Mouse (Mus musculus) forebrain, embryonic 14.5 days (tissue): ENCODE results near the gene 4930535I16Rik. TPM values are rescaled to one million over a fixed set of nuclear protein-coding genes. Genes with fewer than 3 reads are reported as not detected.

Experiments
- ATAC-seq: fragments of 200-750 bp; cut with Nextera tagmentation; 2 replicates; pipeline ENCODE4 v1.8.0; 2017; ENCODE audit warnings: mild to moderate bottlenecking, moderate library complexity
- DNase-seq: peaks from one replicate; pipeline ENCODE4 v3.0.0-alpha.2; 2015; ENCODE audit warnings: low spot score
- H3K27ac ChIP-seq: fragments of 300-500 bp; sonication (generic); 2 replicates; pipeline ENCODE4 v1.5.1; 2014; ENCODE audit warnings: low read depth, mild to moderate bottlenecking, control low read depth, low read length, moderate library complexity
- H3K27me3 ChIP-seq: fragments of 300-500 bp; sonication (generic); replicated peaks from 2 replicates; pipeline ENCODE4 v1.6.1; 2014; ENCODE audit warnings: low read length, control low read depth, mixed read lengths; ENCODE audit not compliant: control insufficient read depth, insufficient read depth
- H3K36me3 ChIP-seq: fragments of 300-500 bp; sonication (generic); 2 replicates; pipeline ENCODE4 v1.6.1; 2014; ENCODE audit warnings: low read length, control low read depth; ENCODE audit not compliant: control insufficient read depth, insufficient read depth
- H3K4me1 ChIP-seq: fragments of 300-500 bp; sonication (generic); 2 replicates; pipeline ENCODE4 v1.6.1; 2014; ENCODE audit warnings: antibody characterized with exemption, low read length, control low read depth; ENCODE audit not compliant: control insufficient read depth, insufficient read depth
- H3K4me2 ChIP-seq: fragments of 300-500 bp; sonication (generic); 2 replicates; pipeline ENCODE4 v1.6.1; 2014; ENCODE audit warnings: mild to moderate bottlenecking, control low read depth, low read length
- H3K4me3 ChIP-seq: fragments of 300-500 bp; sonication (generic); 2 replicates; pipeline ENCODE4 v1.5.1; 2014; ENCODE audit warnings: low read depth, low read length, control low read depth
- H3K9ac ChIP-seq: fragments of 300-500 bp; sonication (generic); 2 replicates; pipeline ENCODE4 v1.6.1; 2014; ENCODE audit warnings: mild to moderate bottlenecking, low read length, control low read depth, moderate library complexity
- H3K9me3 ChIP-seq: fragments of 300-500 bp; sonication (generic); replicated peaks from 2 replicates; pipeline ENCODE4 v1.6.1; 2016; ENCODE audit warnings: low read length, control low read depth, mixed read lengths; ENCODE audit not compliant: control insufficient read depth
- WGBS: fragments of 180-500 bp; shearing (Covaris S2); extraction: QIAGEN DNeasy Blood & Tissue Kit; methylation state at CpG from one replicate; pipeline ENCODE4 v1.1.7; 2014; 5-methylcytosine and 5-hydroxymethylcytosine counted together
- polyA plus RNA-seq: library from polyadenylated mRNA; unstranded; fragments of >200 nt; fragmentation: Nextera tagmentation; extraction: Ambion mirVana; gene quantifications from 2 replicates; pipeline ENCODE4 v1.2.1, GENCODE M21; 2014

4930535I16Rik gene
- polyA plus RNA-seq, 1 experiment from 2014 or later: not detected

GRCm38 (mm10) chr4:123921055-123921565, 3.3 kb upstream of the 4930535I16Rik start:
- ATAC-seq: no peak
- WGBS: 93% methylated on average over 4 of the region's 4 CpGs
- no peak overlapping the region for H3K4me2 ChIP-seq

GRCm38 (mm10) chr4:123918851-123919250, 1.0 kb upstream of the 4930535I16Rik start:
- peak overlapping the region; percentile 87 for H3K4me2 ChIP-seq
- H3K9me3 ChIP-seq: no peaks in the 10 kb centered on the region
- 52% methylated on average over 2 of the region's 2 CpGs for WGBS
- ATAC-seq (no peak), DNase-seq (no peak)
- H3K4me1 ChIP-seq: peaks cover 17% of the 10 kb centered on the region
- H3K27me3 ChIP-seq: no peaks in the 10 kb centered on the region
- no peak overlapping the region for H3K27ac ChIP-seq
- H3K9ac ChIP-seq: peak overlapping the region; percentile 95
- H3K4me3 ChIP-seq: peak overlapping the region; percentile 97
- H3K36me3 ChIP-seq: peaks cover 32% of the 10 kb centered on the region

More at GRCm38 (mm10) chr4:123921055-123921565, 3.3 kb upstream of the 4930535I16Rik start:
- no peak overlapping the region for H3K27ac ChIP-seq
- no peaks in the 10 kb centered on the region for H3K27me3 ChIP-seq
- no peak overlapping the region for H3K4me3 ChIP-seq
- H3K9ac ChIP-seq: no peak overlapping the region
- H3K36me3 ChIP-seq: peaks cover 53% of the 10 kb centered on the region
- no peak for DNase-seq
- H3K4me1 ChIP-seq: peaks cover 13% of the 10 kb centered on the region
- H3K9me3 ChIP-seq: no peaks in the 10 kb centered on the region

GRCm38 (mm10) chr4:123916748-123917547, 874 bp downstream of the 4930535I16Rik start, which contains the start of gene Rragc:
Rragc (plus strand) TSS chr4:123917446.
- H3K4me1 ChIP-seq: peaks cover 17% of the 10 kb centered on the region
- peak within 1 kb of the TSS; percentile 95 for H3K9ac ChIP-seq
- H3K27ac ChIP-seq: peak within 1 kb of the TSS; percentile 78
- peak within 1 kb of the TSS; percentile 97 for H3K4me3 ChIP-seq
- DNase-seq: peak; percentile 100
- peak within 1 kb of the TSS; percentile 87 for H3K4me2 ChIP-seq
- H3K36me3 ChIP-seq: peaks cover 24% of the 10 kb centered on the region
- ATAC-seq: peak; percentile 100
- no peaks in the 10 kb centered on the region for H3K27me3 ChIP-seq
- no peaks in the 10 kb centered on the region for H3K9me3 ChIP-seq
- 2% methylated on average over 42 of the region's 49 CpGs for WGBS

GRCm38 (mm10) chr4:123912431-123912830, 5.4 kb downstream of the 4930535I16Rik start:
- no peak for ATAC-seq
- H3K27ac ChIP-seq: no peak overlapping the region
- H3K9me3 ChIP-seq: no peaks in the 10 kb centered on the region
- no peaks in the 10 kb centered on the region for H3K27me3 ChIP-seq
- DNase-seq: no peak
- H3K4me2 ChIP-seq: no peak overlapping the region
- peaks cover 8% of the 10 kb centered on the region for H3K4me1 ChIP-seq
- H3K4me3 ChIP-seq: no peak overlapping the region
- peaks cover 32% of the 10 kb centered on the region for H3K36me3 ChIP-seq
- H3K9ac ChIP-seq: no peak overlapping the region
- 88% methylated on average over 2 of the region's 2 CpGs for WGBS

- H3K4me2 ChIP-seq: no peak overlapping the region
- no peaks in the 10 kb centered on the region for H3K9me3 ChIP-seq
- no peak overlapping the region for H3K9ac ChIP-seq
- H3K4me3 ChIP-seq: no peak overlapping the region
- no peak for ATAC-seq
- H3K4me1 ChIP-seq: peaks cover 8% of the 10 kb centered on the region
- no peaks in the 10 kb centered on the region for H3K27me3 ChIP-seq
- 88% methylated on average over 4 of the region's 4 CpGs for WGBS
- H3K27ac ChIP-seq: no peak overlapping the region
- peaks cover 32% of the 10 kb centered on the region for H3K36me3 ChIP-seq
- no peak for DNase-seq
These were observed 6.3 kb downstream of the 4930535I16Rik start for GRCm38 (mm10) chr4:123911503-123911902.

GRCm38 (mm10) chr4:123905126-123905668, 12.6 kb downstream of the 4930535I16Rik start:
- no peaks in the 10 kb centered on the region for H3K9me3 ChIP-seq
- H3K27me3 ChIP-seq: no peaks in the 10 kb centered on the region
- ATAC-seq (no peak), DNase-seq (no peak)
- peak overlapping the region; percentile 58; the same call in 1 of the 2 replicates for H3K27ac ChIP-seq
- peak overlapping the region; percentile 65 for H3K4me2 ChIP-seq
- peak overlapping the region; percentile 84 for H3K4me3 ChIP-seq
- peak overlapping the region; percentile 78 for H3K9ac ChIP-seq
- WGBS: under 1% methylated on average over 44 of the region's 53 CpGs
- H3K36me3 ChIP-seq: peaks cover 14% of the 10 kb centered on the region; the same call in 1 of the 2 replicates
- H3K4me1 ChIP-seq: peaks cover 8% of the 10 kb centered on the region

GRCm38 (mm10) chr4:123904333-123905125, 13.3 kb downstream of the 4930535I16Rik start, which contains the start of gene Mycbp:
Mycbp (plus strand) TSS chr4:123904832.
- WGBS: 2% methylated on average over 48 of the region's 49 CpGs
- ATAC-seq (peak; percentile 100), DNase-seq (peak; percentile 99)
- Histone ChIP-seq H3K9me3 (no peaks in the 10 kb centered on the region), H3K9ac (peak within 1 kb of the TSS; percentile 78), H3K4me3 (peak within 1 kb of the TSS; percentile 84), H3K4me1 (peaks cover 8% of the 10 kb centered on the region), H3K27ac (peak within 1 kb of the TSS; percentile 58; the same call in 1 of the 2 replicates), H3K4me2 (peak within 1 kb of the TSS; percentile 65), H3K27me3 (no peaks in the 10 kb centered on the region), H3K36me3 (peaks cover 9% of the 10 kb centered on the region; the same call in 1 of the 2 replicates)

GRCm38 (mm10) chr4:123903432-123903831, 14.4 kb downstream of the 4930535I16Rik start:
- DNase-seq: no peak
- no peak for ATAC-seq
- Histone ChIP-seq H3K27ac (no peak overlapping the region), H3K36me3 (no peaks in the 10 kb centered on the region), H3K9me3 (no peaks in the 10 kb centered on the region), H3K27me3 (no peaks in the 10 kb centered on the region), H3K4me1 (peaks cover 8% of the 10 kb centered on the region), H3K9ac (no peak overlapping the region), H3K4me3 (no peak overlapping the region), H3K4me2 (no peak overlapping the region)
- WGBS: 70% methylated on average over 3 of the region's 3 CpGs
